Mouse (Mus musculus) small intestine, adult 2 months (tissue): ENCODE measurements around the gene Siah1b.

Experiments
- CTCF ChIP-seq: fragments of 200-500 bp; IDR thresholded peaks from 2 replicates; pipeline ENCODE4 v1.5.1; 2012; ENCODE audit warnings: low read depth, mild to moderate bottlenecking, control low read depth, inconsistent platforms, low read length, moderate library complexity, mixed read lengths; ENCODE audit not compliant: insufficient replicate concordance, insufficient read length; ENCODE audit errors: extremely low read depth
- POLR2A ChIP-seq: fragments of 200-500 bp; IDR thresholded peaks from 2 replicates; pipeline ENCODE4 v1.6.1; 2012; ENCODE audit warnings: low read depth, mild to moderate bottlenecking, control low read depth, inconsistent platforms, low read length, moderate library complexity

GRCm38 (mm10) chrX:164111146-164111545 is 34.9 kb upstream of the Siah1b start:
- TF ChIP-seq POLR2A: no peak
- TF ChIP-seq CTCF: no peak
